Mouse (Mus musculus) ZHBTc4 (cell line): ENCODE measurements around the gene Tanc1.
A peak's percentile ranks its signal among the peaks of the same experiment; 100 is the strongest.
"Not testable (repeated sequence)": the region's sequence is repeated elsewhere in the genome, so short reads cannot be mapped to it uniquely, and the experiment has no call there.

ENCODE experiments used
- DNase-seq: peaks from one replicate; pipeline ENCODE4 v3.0.0-alpha.2; 2011; ENCODE audit warnings: low read depth, low spot score

Gene Tanc1

GRCm38 (mm10) chr2:59828777-59829508, 217.1 kb downstream of the Tanc1 start:
- DNase-seq = peak; percentile 38

- no peak for DNase-seq
Observed at GRCm38 (mm10) chr2:59829718-59830117, 217.9 kb downstream of the Tanc1 start.

- peak; percentile 21 for DNase-seq
Observed at GRCm38 (mm10) chr2:59830151-59830550, 218.3 kb downstream of the Tanc1 start.

GRCm38 (mm10) chr2:59830940-59831339, 219.1 kb downstream of the Tanc1 start:
- DNase-seq = no peak

GRCm38 (mm10) chr2:59831831-59832230, 220.0 kb downstream of the Tanc1 start:
- peak; percentile 47 for DNase-seq

GRCm38 (mm10) chr2:59838825-59839224, 227.0 kb downstream of the Tanc1 start:
- DNase-seq = no peak

GRCm38 (mm10) chr2:59839755-59840154, 227.9 kb downstream of the Tanc1 start:
- DNase-seq = no peak

GRCm38 (mm10) chr2:59840191-59840590, 228.3 kb downstream of the Tanc1 start:
- DNase-seq = no peak

- peak; percentile 84 for DNase-seq
Observed at GRCm38 (mm10) chr2:59841189-59841939, 229.5 kb downstream of the Tanc1 start.

GRCm38 (mm10) chr2:59841944-59842343, 230.1 kb downstream of the Tanc1 start:
- no peak for DNase-seq

GRCm38 (mm10) chr2:59842556-59843008, 230.7 kb downstream of the Tanc1 start:
- no peak for DNase-seq

- DNase-seq = peak; percentile 45
Observed at GRCm38 (mm10) chr2:59843156-59843555, 231.3 kb downstream of the Tanc1 start.

GRCm38 (mm10) chr2:59843848-59844247, 232.0 kb downstream of the Tanc1 start:
- no peak for DNase-seq

- not testable (repeated sequence) for DNase-seq
Observed at GRCm38 (mm10) chr2:59851885-59852284, 240.0 kb downstream of the Tanc1 start.

GRCm38 (mm10) chr2:59852916-59853315, 241.1 kb downstream of the Tanc1 start:
- no peak for DNase-seq

GRCm38 (mm10) chr2:59853543-59853942, 241.7 kb downstream of the Tanc1 start:
- no peak for DNase-seq

GRCm38 (mm10) chr2:59854363-59854762, 242.5 kb downstream of the Tanc1 start:
- no peak for DNase-seq

GRCm38 (mm10) chr2:59862618-59863017, 250.8 kb downstream of the Tanc1 start:
- no peak for DNase-seq

GRCm38 (mm10) chr2:59870526-59870925, 258.7 kb downstream of the Tanc1 start:
- no peak for DNase-seq

GRCm38 (mm10) chr2:59876482-59876881, 264.6 kb downstream of the Tanc1 start:
- no peak for DNase-seq

- no peak for DNase-seq
Observed at GRCm38 (mm10) chr2:59877335-59877734, 265.5 kb downstream of the Tanc1 start.

GRCm38 (mm10) chr2:59878221-59878620, 266.4 kb downstream of the Tanc1 start:
- DNase-seq = peak; percentile 57

- DNase-seq = no peak
Observed at GRCm38 (mm10) chr2:59881404-59881803, 269.6 kb downstream of the Tanc1 start.
